Mouse (Mus musculus): ENCODE measurements around the gene Pno1. TPM values are rescaled to one million over a fixed set of nuclear protein-coding genes. Genes with fewer than 3 reads are reported as not detected.
"Not testable (repeated sequence)": the region's sequence is repeated elsewhere in the genome, so short reads cannot be mapped to it uniquely, and the experiment has no call there.

Gene Pno1
- 118 and 128 TPM in 2 replicates for polyA plus RNA-seq (2016; fragmentation: Nextera tagmentation; extraction: Ambion mirVana)

DNA sequence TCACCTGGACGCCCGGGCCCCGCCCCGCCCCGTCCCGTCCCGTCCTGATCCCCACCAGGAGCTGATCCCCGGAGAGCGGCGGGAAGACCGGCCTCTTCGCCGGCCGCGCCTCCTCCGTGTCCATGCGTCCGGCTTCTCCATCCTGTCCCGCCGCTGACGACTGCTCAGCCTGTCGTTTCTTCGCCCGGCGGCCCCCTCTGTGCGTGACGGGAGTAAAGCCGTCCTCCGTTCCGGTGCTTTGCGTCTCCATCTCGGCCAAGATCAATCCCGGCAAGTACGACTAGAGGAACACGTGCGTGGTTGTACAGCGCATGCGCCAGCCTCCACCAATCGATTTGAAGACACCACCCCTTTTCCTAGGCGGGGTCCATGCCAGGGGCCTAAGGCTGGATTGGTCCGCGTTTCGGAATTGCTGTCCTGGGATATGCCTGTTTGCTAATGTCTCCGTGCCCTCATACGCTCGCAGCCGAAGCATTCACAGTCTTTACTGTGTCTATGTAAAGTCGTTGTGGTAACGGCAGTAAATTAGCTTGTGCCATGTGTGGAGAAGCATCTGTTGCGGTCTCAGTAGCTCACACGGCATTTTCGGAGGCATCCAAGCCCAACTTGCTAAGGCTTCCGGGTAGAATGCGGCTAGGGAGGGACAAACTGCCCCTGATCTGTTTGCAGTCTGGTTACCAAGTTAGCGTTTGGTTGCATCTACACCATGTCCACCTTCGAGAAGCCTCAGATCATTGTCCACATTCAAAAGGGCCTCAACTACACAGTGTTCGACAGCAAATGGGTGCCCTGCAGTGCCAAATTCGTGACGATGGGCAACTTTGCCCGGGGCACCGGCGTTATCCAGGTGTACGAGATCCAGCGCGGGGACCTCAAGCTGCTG is at the start of gene Pno1:
Gene Pno1 (minus strand): TSS at position 311 of the 883 bp plus-strand sequence.
- Histone ChIP-seq H3K36me3 (replicated peaks) (peaks cover 29% of the 10 kb centered on the region), H3K27ac (replicated peaks) (peak within 1 kb of the TSS; percentile 98), H3K27me3 (replicated peaks; ENCODE audit: low read depth, poor library complexity, severe bottlenecking) (no peaks in the 10 kb centered on the region), H3K4me3 (peak within 1 kb of the TSS; percentile 92), H3K9me3 (no peaks in the 10 kb centered on the region), H3K4me1 (peaks cover 22% of the 10 kb centered on the region)
- DNase-seq (ENCODE audit: low spot score): peak; percentile 95
- WGBS: under 1% methylated on average over 65 of the region's 65 CpGs

DNA sequence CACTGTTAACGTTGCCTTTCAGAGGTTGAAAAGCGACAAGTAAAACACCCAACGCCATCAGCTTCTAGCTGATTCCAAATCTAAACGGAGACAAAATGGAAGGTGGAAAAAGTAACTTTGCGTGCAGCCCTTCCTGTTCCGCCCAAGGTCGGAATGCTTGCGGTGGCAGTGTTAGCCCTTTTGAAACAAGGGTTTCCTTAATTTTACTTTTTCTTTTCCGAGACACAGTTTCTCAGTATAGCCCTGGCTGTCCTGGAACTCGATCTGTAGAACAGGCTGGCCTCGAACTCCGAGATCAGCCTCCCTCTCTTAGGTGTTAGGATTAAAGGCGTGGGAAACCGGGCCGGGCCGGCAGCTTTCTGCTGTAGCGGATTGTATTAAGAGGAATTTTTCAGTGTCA is 46.5 kb upstream of the Pno1 start:
- Histone ChIP-seq H3K9me3 (no peaks in the 10 kb centered on the region), H3K27me3 (replicated peaks; ENCODE audit: low read depth, poor library complexity, severe bottlenecking) (no peaks in the 10 kb centered on the region), H3K27ac (replicated peaks) (peak overlapping the region; percentile 89), H3K4me3 (peak overlapping the region; percentile 66), H3K36me3 (replicated peaks) (no peaks in the 10 kb centered on the region), H3K4me1 (peaks cover 15% of the 10 kb centered on the region)
- WGBS: under 1% methylated on average over 17 of the region's 17 CpGs
- DNase-seq (ENCODE audit: low spot score): no peak

GRCm38 (mm10) chr11:17257443-17257842 is 46.1 kb upstream of the Pno1 start, which contains the start of gene C1d:
Gene C1d, plus strand, starts transcription at chr11:17257579.
- peak; percentile 93 for DNase-seq (ENCODE audit: low spot score)
- Histone ChIP-seq H3K4me3 (peak within 1 kb of the TSS; percentile 66), H3K36me3 (replicated peaks) (no peaks in the 10 kb centered on the region), H3K27me3 (replicated peaks; ENCODE audit: low read depth, poor library complexity, severe bottlenecking) (no peaks in the 10 kb centered on the region), H3K4me1 (peaks cover 15% of the 10 kb centered on the region), H3K9me3 (no peaks in the 10 kb centered on the region), H3K27ac (replicated peaks) (peak within 1 kb of the TSS; percentile 89)
- under 1% methylated on average over 33 of the region's 33 CpGs for WGBS

DNA sequence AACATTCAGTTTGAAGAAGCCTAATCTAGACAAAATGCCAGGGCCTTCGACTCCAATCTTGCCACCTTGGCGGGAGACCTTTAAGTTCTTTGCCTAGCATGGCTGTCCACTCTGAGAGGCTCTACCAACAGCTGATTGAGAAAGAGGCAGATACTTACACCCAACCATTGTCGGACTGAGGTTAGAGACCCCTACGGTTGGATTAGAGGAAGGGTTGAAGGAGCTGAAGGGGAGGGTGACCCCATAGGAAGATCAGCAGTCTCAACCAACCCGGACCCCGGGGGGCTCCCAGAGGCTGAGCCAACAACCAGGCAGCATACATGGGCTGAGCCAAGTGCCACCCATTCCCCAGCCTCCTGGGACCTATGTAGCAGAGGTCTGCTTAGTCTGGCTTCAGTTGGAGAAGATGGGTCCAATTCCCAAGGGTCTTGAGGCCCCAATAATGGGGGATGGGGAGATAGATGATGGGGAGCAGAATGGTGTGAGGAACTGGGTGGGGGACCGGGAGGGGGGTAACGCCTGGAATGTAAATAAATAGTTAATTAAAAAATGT is 45.5 kb upstream of the Pno1 start:
- no peaks in the 10 kb centered on the region for H3K27me3 ChIP-seq (replicated peaks; ENCODE audit: low read depth, poor library complexity, severe bottlenecking)
- DNase-seq (ENCODE audit: low spot score): peak; percentile 13
- no peaks in the 10 kb centered on the region for H3K36me3 ChIP-seq (replicated peaks)
- 61% methylated on average over 8 of the region's 8 CpGs for WGBS
- H3K4me3 ChIP-seq: peak overlapping the region; percentile 66
- peak overlapping the region; percentile 89 for H3K27ac ChIP-seq (replicated peaks)
- H3K9me3 ChIP-seq: no peaks in the 10 kb centered on the region
- peaks cover 15% of the 10 kb centered on the region for H3K4me1 ChIP-seq

GRCm38 (mm10) chr11:17248715-17249114 is 37.3 kb upstream of the Pno1 start:
- Histone ChIP-seq H3K4me1 (no peaks in the 10 kb centered on the region), H3K36me3 (replicated peaks) (no peaks in the 10 kb centered on the region), H3K4me3 (no peak overlapping the region), H3K27me3 (replicated peaks; ENCODE audit: low read depth, poor library complexity, severe bottlenecking) (no peaks in the 10 kb centered on the region), H3K9me3 (no peaks in the 10 kb centered on the region), H3K27ac (replicated peaks) (no peak overlapping the region)
- no peak for DNase-seq (ENCODE audit: low spot score)

GRCm38 (mm10) chr11:17238598-17238997 is 27.2 kb upstream of the Pno1 start:
- not testable (repeated sequence) for H3K4me1 ChIP-seq; DNase-seq (ENCODE audit: low spot score); H3K27me3 ChIP-seq (replicated peaks; ENCODE audit: low read depth, poor library complexity, severe bottlenecking); H3K27ac ChIP-seq (replicated peaks); H3K4me3 ChIP-seq; H3K9me3 ChIP-seq
- H3K36me3 ChIP-seq (replicated peaks): peaks cover 19% of the 10 kb centered on the region
- WGBS: 90% methylated on average over 5 of the region's 5 CpGs

DNA sequence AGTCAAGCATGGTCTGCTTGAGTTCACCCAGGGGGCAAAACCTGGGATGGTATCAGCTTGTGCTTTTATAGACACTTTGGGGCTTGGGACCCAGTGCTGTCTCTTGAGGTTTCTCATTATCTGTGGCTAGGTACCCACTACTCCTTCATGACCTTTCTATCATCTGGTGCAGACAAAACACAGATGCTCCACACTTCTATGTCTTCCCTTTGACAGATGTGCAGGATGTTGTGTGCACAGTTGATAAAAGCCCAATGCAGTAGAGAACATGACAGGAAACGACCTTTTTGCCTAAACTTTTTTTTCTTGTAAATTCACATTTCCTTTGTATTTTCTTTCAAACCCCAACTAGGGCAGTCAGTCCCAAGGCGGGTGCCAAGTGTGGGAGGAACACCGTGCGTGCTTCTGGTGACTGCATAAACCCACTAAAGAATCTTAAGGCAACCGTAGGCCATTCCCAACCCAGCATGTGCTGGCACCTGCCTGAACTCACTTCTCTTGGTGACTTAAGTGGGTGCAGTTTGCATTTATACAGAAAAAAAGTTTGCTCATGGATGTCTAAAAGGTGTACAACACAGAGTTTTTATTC is 25.2 kb upstream of the Pno1 start:
- 87% methylated on average over 5 of the region's 5 CpGs for WGBS
- H3K9me3 ChIP-seq: no peaks in the 10 kb centered on the region
- no peak overlapping the region for H3K4me3 ChIP-seq
- no peak overlapping the region for H3K27ac ChIP-seq (replicated peaks)
- no peaks in the 10 kb centered on the region for H3K4me1 ChIP-seq
- no peak for DNase-seq (ENCODE audit: low spot score)
- peaks cover 35% of the 10 kb centered on the region for H3K36me3 ChIP-seq (replicated peaks)
- H3K27me3 ChIP-seq (replicated peaks; ENCODE audit: low read depth, poor library complexity, severe bottlenecking): no peaks in the 10 kb centered on the region

- Histone ChIP-seq H3K9me3 (no peaks in the 10 kb centered on the region), H3K4me1 (no peaks in the 10 kb centered on the region), H3K27me3 (replicated peaks; ENCODE audit: low read depth, poor library complexity, severe bottlenecking) (no peaks in the 10 kb centered on the region), H3K27ac (replicated peaks) (no peak overlapping the region), H3K4me3 (no peak overlapping the region), H3K36me3 (replicated peaks) (peaks cover 46% of the 10 kb centered on the region)
- 82% methylated on average over 5 of the region's 5 CpGs for WGBS
- peak; percentile 12 for DNase-seq (ENCODE audit: low spot score)
Measured at GRCm38 (mm10) chr11:17232792-17233191, 21.4 kb upstream of the Pno1 start.

DNA sequence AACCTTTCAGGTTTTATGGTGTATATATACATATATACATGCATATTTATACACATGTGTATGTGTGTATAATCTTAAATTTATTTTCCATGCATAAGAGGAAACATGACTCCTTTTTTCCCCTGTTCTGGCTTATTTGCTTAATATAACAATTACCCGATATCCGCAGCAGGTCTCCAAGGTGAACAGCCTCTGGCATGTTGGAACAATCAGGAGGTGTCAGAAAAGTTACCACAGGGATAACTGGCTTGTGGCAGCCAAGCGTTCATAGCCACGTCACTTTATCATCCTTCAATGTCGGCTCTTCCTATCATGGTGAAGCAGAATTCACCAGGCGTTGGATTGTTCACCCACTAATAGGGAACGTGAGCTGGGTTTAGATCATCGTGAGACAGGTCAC is 9.8 kb upstream of the Pno1 start:
- Histone ChIP-seq H3K4me3 (no peak overlapping the region), H3K4me1 (no peaks in the 10 kb centered on the region), H3K36me3 (replicated peaks) (peaks cover 33% of the 10 kb centered on the region), H3K9me3 (no peaks in the 10 kb centered on the region), H3K27ac (replicated peaks) (no peak overlapping the region), H3K27me3 (replicated peaks; ENCODE audit: low read depth, poor library complexity, severe bottlenecking) (no peaks in the 10 kb centered on the region)
- DNase-seq (ENCODE audit: low spot score): no peak
- WGBS: 94% methylated on average over 8 of the region's 8 CpGs

GRCm38 (mm10) chr11:17215475-17215874 is 4.1 kb upstream of the Pno1 start:
- Histone ChIP-seq H3K27me3 (replicated peaks; ENCODE audit: low read depth, poor library complexity, severe bottlenecking) (no peaks in the 10 kb centered on the region), H3K4me3 (no peak overlapping the region), H3K27ac (replicated peaks) (no peak overlapping the region), H3K4me1 (peaks cover 18% of the 10 kb centered on the region), H3K9me3 (no peaks in the 10 kb centered on the region), H3K36me3 (replicated peaks) (peaks cover 1% of the 10 kb centered on the region; the same call in 1 of the 2 replicates)
- 88% methylated on average over 3 of the region's 3 CpGs for WGBS
- DNase-seq (ENCODE audit: low spot score): no peak

GRCm38 (mm10) chr11:17212903-17213509 is 1.6 kb upstream of the Pno1 start:
- Histone ChIP-seq H3K4me1 (peaks cover 22% of the 10 kb centered on the region), H3K9me3 (no peaks in the 10 kb centered on the region), H3K4me3 (peak overlapping the region; percentile 92), H3K36me3 (replicated peaks) (peaks cover 16% of the 10 kb centered on the region), H3K27ac (replicated peaks) (no peak overlapping the region), H3K27me3 (replicated peaks; ENCODE audit: low read depth, poor library complexity, severe bottlenecking) (no peaks in the 10 kb centered on the region)
- 83% methylated on average over 5 of the region's 5 CpGs for WGBS
- no peak for DNase-seq (ENCODE audit: low spot score)

- Histone ChIP-seq H3K27ac (replicated peaks) (peak overlapping the region; percentile 98), H3K27me3 (replicated peaks; ENCODE audit: low read depth, poor library complexity, severe bottlenecking) (no peaks in the 10 kb centered on the region), H3K9me3 (no peaks in the 10 kb centered on the region), H3K36me3 (replicated peaks) (peaks cover 25% of the 10 kb centered on the region), H3K4me3 (peak overlapping the region; percentile 92), H3K4me1 (peaks cover 22% of the 10 kb centered on the region)
- 3% methylated on average over 10 of the region's 10 CpGs for WGBS
- no peak for DNase-seq (ENCODE audit: low spot score)
Measured at GRCm38 (mm10) chr11:17212141-17212495, 750 bp upstream of the Pno1 start.
